Mouse (Mus musculus) liver, adult 2 months (tissue): ENCODE data around the gene Igf1r. TPM values are rescaled to one million over a fixed set of nuclear protein-coding genes. Genes with fewer than 3 reads are reported as not detected.
A peak's percentile ranks its signal among the peaks of the same experiment; 100 is the strongest.
"Not testable (repeated sequence)": the region's sequence is repeated elsewhere in the genome, so short reads cannot be mapped to it uniquely, and the experiment has no call there.

Source experiments
- DNase-seq: peaks from one replicate; pipeline ENCODE4 v3.0.0-alpha.2; 2011; ENCODE audit warnings: low read depth, low spot score; ENCODE audit errors: extremely low read depth
- H3K27ac ChIP-seq: fragments of 200-500 bp; replicated peaks from 2 replicates; pipeline ENCODE4 v1.5.1; 2012; ENCODE audit warnings: low read depth, mild to moderate bottlenecking, control low read depth, inconsistent platforms, low read length; ENCODE audit not compliant: insufficient read depth
- H3K27me3 ChIP-seq: fragments of 200-500 bp; 2 replicates; pipeline ENCODE4 v1.6.1; 2012; ENCODE audit warnings: mild to moderate bottlenecking, moderate library complexity, low read length, inconsistent platforms; ENCODE audit not compliant: control insufficient read depth, insufficient read depth
- H3K36me3 ChIP-seq: fragments of 200-500 bp; 2 replicates; pipeline ENCODE4 v1.6.1; 2012; ENCODE audit warnings: low read length, inconsistent platforms; ENCODE audit not compliant: control insufficient read depth, insufficient read depth
- H3K4me1 ChIP-seq: fragments of 200-500 bp; 2 replicates; pipeline ENCODE4 v1.6.1; 2011; ENCODE audit warnings: low read length; ENCODE audit not compliant: control insufficient read depth, insufficient read depth
- H3K4me3 ChIP-seq: fragments of 200-500 bp; 2 replicates; pipeline ENCODE4 v1.5.1; 2011; ENCODE audit warnings: low read depth, mild to moderate bottlenecking, control low read depth, low read length, moderate library complexity; ENCODE audit not compliant: insufficient read depth
- H3K79me2 ChIP-seq: fragments of 200-500 bp; 2 replicates; pipeline ENCODE4 v1.6.1; 2012; ENCODE audit warnings: inconsistent platforms, mild to moderate bottlenecking, low read length, moderate library complexity; ENCODE audit not compliant: control insufficient read depth, insufficient read depth
- H3K9ac ChIP-seq: fragments of 200-500 bp; 2 replicates; pipeline ENCODE4 v1.6.1; 2012; ENCODE audit warnings: low read depth, mild to moderate bottlenecking, control low read depth, inconsistent platforms, low read length
- CTCF ChIP-seq: fragments of 200-500 bp; IDR thresholded peaks from 2 replicates; pipeline ENCODE4 v1.5.1; 2011; ENCODE audit warnings: low read depth, low read length, control low read depth
- POLR2A ChIP-seq: fragments of 200-500 bp; IDR thresholded peaks from 2 replicates; pipeline ENCODE4 v1.6.1; 2011; ENCODE audit warnings: low read length, control low read depth; ENCODE audit not compliant: insufficient read depth; ENCODE audit errors: extremely low read depth
- WGBS: fragments of 180-500 bp; shearing (Covaris S2); methylation state at CpG from one replicate; pipeline ENCODE4 v1.1.7; 2018; 5-methylcytosine and 5-hydroxymethylcytosine counted together
- polyA plus RNA-seq: library from polyadenylated mRNA; depleted of rRNA; stranded (reverse); fragments of >200 nt; gene quantifications from 2 replicates; pipeline ENCODE4 v1.2.3, GENCODE M21; 2012
- total RNA-seq: library from RNA; depleted of rRNA; stranded (reverse); fragments of >200 nt; gene quantifications from 2 replicates; pipeline ENCODE4 v1.2.3, GENCODE M21; 2014

Gene Igf1r
- total and polyA plus RNA-seq, 2 experiments, result 0.50 to 1.2 TPM

DNA sequence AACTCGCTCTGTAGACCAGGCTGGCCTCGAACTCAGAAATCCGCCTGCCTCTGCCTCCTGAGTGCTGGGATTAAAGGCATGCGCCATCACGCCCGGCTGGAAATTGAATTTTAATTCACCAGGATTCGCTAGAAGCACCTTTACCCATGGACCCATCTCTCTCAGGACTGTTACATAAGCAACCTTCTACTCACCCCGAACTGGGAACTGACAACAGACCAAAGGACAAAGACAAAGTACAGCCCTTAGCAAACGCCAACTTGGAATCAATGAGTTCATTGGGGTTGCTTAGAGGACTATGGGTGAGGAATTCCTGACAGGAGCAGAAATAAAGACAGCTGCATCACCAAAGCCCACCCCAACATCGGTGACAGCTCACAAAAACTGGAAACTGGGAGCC is 320.0 kb downstream of the Igf1r start:
- DNase-seq, result peak; percentile 99
- H3K79me2 ChIP-seq, result peaks cover 5% of the 10 kb centered on the region; the same call in 1 of the 2 replicates
- peak overlapping the region; percentile 95 for H3K27ac ChIP-seq
- H3K4me3 ChIP-seq, result peak overlapping the region; percentile 20
- H3K4me1 ChIP-seq, result peaks cover 4% of the 10 kb centered on the region; the same call in 1 of the 2 replicates
- WGBS, result 41% methylated on average over 10 of the region's 10 CpGs
- no peaks in the 10 kb centered on the region for H3K27me3 ChIP-seq
- H3K9ac ChIP-seq, result peak overlapping the region; percentile 77
- no peak for TF ChIP-seq POLR2A
- no peak for TF ChIP-seq CTCF
- H3K36me3 ChIP-seq, result 0 out of 2 replicates have a peak, but pooled peaks cover 1% of the 10 kb centered on the region

DNA sequence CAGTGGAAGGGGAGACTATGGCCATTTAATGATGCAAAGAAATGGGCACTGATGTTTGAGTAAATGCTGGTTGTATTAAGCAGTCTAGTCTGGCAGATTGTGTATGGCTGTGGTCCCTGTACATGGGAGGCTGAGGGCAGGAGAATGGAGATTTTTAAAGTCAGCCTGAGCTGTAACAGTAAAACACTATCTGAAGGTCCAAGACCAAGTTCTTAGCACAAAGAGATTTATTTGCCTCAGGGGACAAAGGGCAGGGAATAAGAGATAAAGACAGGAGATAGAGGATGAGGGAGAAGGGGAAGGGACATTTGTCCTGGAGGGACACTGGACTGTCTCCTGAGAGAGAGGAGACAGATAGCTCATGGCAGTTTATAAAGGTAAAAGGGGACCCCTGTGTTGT is 320.9 kb downstream of the Igf1r start, which contains the start of gene Fam169b:
TSS of gene Fam169b (plus strand) at position 325 of the 400 bp plus-strand sequence.
- TF ChIP-seq POLR2A (no peak), CTCF (no peak)
- Histone ChIP-seq H3K4me3 (peak within 1 kb of the TSS; percentile 91), H3K27ac (peak within 1 kb of the TSS; percentile 95), H3K4me1 (peaks cover 8% of the 10 kb centered on the region; the same call in 1 of the 2 replicates), H3K36me3 (0 out of 2 replicates have a peak, but pooled peaks cover 1% of the 10 kb centered on the region), H3K79me2 (peaks cover 10% of the 10 kb centered on the region; the same call in 1 of the 2 replicates), H3K27me3 (no peaks in the 10 kb centered on the region), H3K9ac (peak within 1 kb of the TSS; percentile 93)
- peak; percentile 59 for DNase-seq

DNA sequence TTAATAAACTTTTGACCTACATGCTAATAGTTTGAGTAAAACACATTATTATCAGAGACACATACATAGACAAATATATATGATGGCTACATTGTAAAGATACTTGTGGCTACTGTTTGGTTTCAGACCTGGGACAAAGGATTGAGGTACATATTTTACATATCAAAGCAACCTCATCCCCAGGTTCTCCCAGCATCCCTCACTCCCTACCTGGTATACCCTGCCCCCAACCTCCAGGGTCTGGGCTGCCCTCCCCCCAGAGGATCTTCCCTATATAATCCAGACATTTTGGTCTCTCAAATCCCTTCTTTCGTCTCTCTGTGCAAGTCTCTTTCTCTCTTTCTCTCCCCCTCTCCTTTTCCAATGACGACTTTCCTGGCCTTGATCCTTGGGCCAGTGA is 321.6 kb downstream of the Igf1r start:
- H3K27me3 ChIP-seq, result no peaks in the 10 kb centered on the region
- 0 out of 2 replicates have a peak, but pooled peaks cover 1% of the 10 kb centered on the region for H3K36me3 ChIP-seq
- 23% methylated on average over 2 of the region's 2 CpGs for WGBS
- H3K4me3 ChIP-seq, result peak overlapping the region; percentile 91
- peak; percentile 70 for DNase-seq
- TF ChIP-seq POLR2A (no peak), CTCF (no peak)
- peak overlapping the region; percentile 95 for H3K27ac ChIP-seq
- peaks cover 12% of the 10 kb centered on the region; the same call in 1 of the 2 replicates for H3K4me1 ChIP-seq
- H3K79me2 ChIP-seq, result peaks cover 14% of the 10 kb centered on the region; the same call in 1 of the 2 replicates
- H3K9ac ChIP-seq, result peak overlapping the region; percentile 93

DNA sequence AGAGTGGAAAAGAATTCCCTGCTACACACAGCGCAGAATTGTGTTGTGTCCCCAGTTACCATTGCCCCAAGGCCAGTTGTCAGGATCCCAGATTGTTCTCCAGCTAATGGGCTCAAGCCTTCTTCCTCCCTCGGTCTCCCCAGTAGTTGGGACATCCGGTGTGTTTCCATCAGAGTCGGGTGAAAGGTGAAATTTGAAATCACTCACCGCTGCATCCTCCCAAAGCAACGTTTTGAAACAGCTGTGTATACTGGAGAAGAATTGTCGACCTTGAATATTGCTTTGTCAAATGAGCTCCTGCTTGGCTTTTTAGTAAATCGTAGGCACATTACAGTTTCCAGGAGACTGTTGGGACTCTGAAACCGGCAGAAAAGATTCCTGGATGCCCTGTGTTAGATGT is 322.3 kb downstream of the Igf1r start:
- Histone ChIP-seq H3K4me3 (peak overlapping the region; percentile 91), H3K36me3 (no peaks in the 10 kb centered on the region), H3K27ac (peak overlapping the region; percentile 95), H3K4me1 (peaks cover 17% of the 10 kb centered on the region; the same call in 1 of the 2 replicates), H3K27me3 (no peaks in the 10 kb centered on the region), H3K9ac (peak overlapping the region; percentile 93), H3K79me2 (peaks cover 20% of the 10 kb centered on the region; the same call in 1 of the 2 replicates)
- 20% methylated on average over 9 of the region's 9 CpGs for WGBS
- DNase-seq, result peak; percentile 89
- TF ChIP-seq POLR2A (peak; percentile 42; the same call in 1 of the 2 replicates), CTCF (no peak)

DNA sequence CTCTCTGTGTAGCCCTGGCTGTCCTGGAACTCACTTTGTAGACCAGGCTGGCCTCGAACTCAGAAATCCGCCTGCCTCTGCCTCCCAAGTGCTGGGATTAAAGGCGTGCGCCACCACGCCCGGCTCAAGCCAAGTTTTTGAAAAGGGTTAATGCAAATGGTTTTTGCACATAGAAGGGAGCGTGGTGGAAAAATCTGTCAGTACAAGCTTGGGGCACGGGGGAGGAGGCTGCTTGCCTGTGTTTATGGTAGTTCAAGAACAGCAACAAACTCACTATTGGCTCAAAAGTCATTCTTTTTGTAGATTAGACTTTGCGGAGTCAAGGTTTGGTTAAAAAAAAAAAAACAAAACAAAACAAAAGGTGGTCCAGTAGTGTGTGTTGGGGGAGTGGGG is 322.8 kb downstream of the Igf1r start:
- Histone ChIP-seq H3K9ac (peak overlapping the region; percentile 95), H3K79me2 (peaks cover 21% of the 10 kb centered on the region; the same call in 1 of the 2 replicates), H3K4me1 (peaks cover 18% of the 10 kb centered on the region), H3K27ac (peak overlapping the region; percentile 95), H3K4me3 (peak overlapping the region; percentile 91)
- 34% methylated on average over 9 of the region's 9 CpGs for WGBS
- H3K27me3 ChIP-seq, DNase-seq, H3K36me3 ChIP-seq: not testable (repeated sequence)
